Mouse (Mus musculus): ENCODE data around the gene Hbs1l.

DNA sequence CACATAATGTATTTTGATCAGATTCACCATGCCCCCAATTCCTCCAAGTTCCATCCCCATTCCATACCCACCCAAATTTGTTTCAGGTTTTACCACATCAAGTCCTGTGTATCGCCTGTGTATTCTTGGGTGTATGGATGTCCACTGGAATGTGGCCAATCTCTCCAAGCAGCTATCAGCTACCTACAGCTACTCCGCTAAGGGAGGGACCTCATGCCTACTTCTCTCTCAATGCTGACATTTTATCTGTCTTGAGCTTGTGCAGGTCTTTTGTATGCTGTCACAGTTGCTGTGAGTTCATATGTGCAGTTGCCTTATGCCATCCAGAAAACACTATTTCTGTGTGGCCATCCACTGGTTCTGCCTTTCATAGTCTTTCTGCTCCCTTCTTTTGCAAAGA lies 97.6 kb downstream of the Hbs1l start:
- TF ChIP-seq CTCF (IDR thresholded peaks at IDR 0.05; ENCODE audit: borderline replicate concordance, insufficient read depth, low read length) (no peak), POLR2A (IDR thresholded peaks at IDR 0.05; ENCODE audit: low read depth, low read length) (no peak)
